Mouse (Mus musculus) heart, postnatal 4 days (tissue): ENCODE measurements around the gene Alad. TPM values are rescaled to one million over a fixed set of nuclear protein-coding genes. Genes with fewer than 3 reads are reported as not detected.
A peak's percentile ranks its signal among the peaks of the same experiment; 100 is the strongest.

Source experiments
- DNase-seq: peaks from one replicate; pipeline ENCODE4 v3.0.0; 2021
- total RNA-seq, 2 experiments: library from RNA; stranded (reverse); gene quantifications; 2 replicates each; pipeline ENCODE4 v1.2.3; 2021

Alad gene
- 10 to 100 TPM; 63.8 to 69.8 TPM for total RNA-seq

DNA sequence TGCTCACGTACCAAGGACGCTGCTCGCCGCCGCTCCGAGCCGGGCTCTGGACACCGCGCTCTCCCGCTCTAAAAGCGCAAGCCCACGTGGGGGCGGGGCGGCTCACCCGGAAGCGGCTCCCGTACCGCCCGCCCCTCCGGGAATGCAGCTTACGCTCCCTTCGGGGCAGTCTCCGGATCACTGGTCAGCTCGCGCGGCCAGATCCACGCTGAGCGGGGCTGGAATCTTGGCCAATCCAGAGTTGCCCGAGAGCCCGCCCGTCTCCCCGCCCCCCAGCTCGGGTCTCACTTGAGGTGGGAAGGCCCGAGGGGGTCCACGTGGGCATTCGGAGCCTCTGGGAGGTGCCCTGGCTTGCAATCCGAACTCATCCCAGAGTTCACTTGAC is at the start of gene Alad:
Gene Alad, minus strand, starts transcription at position 70 of the 385 bp plus-strand sequence.
- peak; percentile 92 for DNase-seq

DNA sequence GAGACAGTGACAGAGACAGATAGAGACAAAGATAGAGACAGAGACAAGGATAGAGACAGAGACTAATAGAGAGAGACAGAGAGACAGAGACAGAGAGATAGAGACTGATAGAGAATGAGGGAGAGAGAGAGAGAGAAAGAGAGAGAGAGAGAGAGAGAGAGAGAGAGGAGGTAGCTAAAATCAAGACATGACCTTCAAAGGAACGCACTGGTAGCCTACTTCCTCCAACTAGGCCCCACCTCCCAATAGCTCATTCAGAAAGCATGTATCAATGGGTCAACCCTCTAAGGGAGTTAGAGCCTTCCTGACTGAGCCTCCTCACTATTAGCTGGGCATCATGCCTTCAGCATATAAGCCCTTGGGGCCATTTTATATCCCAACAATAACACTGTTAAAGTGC is 48.6 kb upstream of the Alad start:
- DNase-seq, result no peak

DNA sequence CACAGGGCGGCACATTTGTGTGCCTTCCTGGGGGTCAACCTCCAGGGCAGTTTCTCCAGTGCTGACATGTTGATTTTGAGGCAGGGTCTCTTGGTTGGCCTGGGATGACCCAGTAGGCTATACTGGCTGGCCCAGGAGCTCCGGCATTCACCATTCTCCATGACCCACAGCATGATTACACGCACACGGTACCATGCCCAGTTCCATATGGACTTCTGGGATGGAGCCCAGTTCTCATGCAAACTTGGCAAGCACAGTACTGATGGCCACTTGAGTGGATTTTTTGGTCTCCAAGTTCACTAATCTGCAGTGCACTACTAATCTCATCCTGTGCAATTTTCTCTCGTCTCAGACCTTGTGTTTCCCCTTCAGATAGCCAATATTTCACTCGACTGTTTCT is 48.0 kb upstream of the Alad start:
- DNase-seq, result no peak

DNA sequence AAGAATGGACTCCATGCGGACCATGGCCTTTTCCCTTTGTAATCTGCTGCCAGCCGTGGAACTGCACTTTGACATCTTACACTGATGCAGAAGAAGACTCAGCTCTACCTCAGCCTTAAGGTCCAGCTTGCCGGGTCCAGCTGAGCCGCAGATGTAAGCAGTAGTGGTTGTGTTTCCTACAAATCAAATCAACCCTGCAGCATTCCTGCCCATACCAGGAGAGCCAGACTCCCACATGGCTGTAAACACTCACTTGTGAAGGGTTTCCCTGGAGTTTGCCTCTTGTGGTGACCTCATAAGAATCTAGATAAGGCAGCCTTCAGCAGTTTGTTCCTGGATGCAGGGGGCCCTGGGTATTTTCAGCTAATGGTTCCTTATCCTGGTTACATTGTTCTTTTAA is 46.8 kb upstream of the Alad start:
- no peak for DNase-seq

GRCm38 (mm10) chr4:62562006-62562405 is 42.3 kb upstream of the Alad start:
- DNase-seq, result no peak

- DNase-seq, result no peak
Observed at GRCm38 (mm10) chr4:62561630-62562001, 41.9 kb upstream of the Alad start.

DNA sequence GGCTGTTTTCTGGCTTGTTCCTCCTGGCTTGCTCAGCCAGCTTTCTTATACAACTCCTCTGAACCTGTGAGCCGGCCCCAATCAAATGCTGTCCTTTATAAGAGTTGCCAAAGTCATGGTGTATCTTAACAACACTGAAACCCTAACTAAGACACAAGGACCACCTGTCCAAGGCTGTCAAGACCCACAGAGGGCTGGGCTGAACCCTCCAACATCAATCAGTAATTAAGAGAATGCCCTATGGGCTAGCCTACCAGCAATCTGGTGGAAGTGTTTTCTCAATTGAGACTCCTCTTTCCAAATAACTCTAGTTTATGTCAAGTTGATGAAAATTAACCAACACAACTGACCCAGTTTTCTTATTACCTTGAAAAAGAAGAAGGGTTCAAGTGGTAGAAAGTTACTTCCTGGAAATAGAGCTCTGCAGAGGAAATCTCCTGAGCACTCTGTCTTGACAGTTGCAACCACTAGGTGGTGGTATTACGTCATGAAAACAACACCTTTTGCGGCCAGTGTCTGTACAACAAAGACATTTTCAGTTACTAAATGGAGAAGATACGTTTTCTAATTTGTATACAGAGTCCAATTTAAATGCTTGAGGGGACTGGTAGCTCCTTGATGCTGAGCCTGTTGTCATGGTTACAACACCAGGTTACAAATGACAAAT is 41.4 kb upstream of the Alad start:
- peak; percentile 85 for DNase-seq

- no peak for DNase-seq
Observed at GRCm38 (mm10) chr4:62559797-62560329, 40.1 kb upstream of the Alad start, which contains the start of gene Rgs3. TSS of gene Rgs3 (plus strand) at chr4:62559847.

DNA sequence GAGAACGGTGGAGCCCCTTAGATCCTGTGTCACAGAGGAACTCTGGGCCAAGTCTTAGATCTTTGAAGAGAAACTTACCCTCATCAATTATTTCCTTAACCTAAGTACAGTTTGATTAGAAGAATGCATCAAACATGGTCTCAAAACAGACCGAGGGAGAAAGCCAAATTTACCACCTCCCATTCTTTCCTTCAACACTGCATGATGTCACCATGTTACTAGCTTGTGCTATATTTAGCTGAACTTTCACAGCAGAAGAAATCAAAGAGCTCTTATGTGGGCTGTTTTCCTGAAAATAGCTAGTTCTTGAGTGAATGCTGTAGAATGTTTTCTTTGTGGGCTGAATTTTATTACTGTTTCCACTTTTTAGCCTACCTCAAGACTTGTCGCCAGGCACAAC is 37.7 kb upstream of the Alad start:
- no peak for DNase-seq

GRCm38 (mm10) chr4:62551966-62552365 is 32.2 kb upstream of the Alad start:
- DNase-seq, result no peak

GRCm38 (mm10) chr4:62544801-62545200 is 25.1 kb upstream of the Alad start:
- no peak for DNase-seq

GRCm38 (mm10) chr4:62543782-62544181 is 24.1 kb upstream of the Alad start:
- DNase-seq, result no peak

GRCm38 (mm10) chr4:62541802-62542201 is 22.1 kb upstream of the Alad start:
- DNase-seq, result no peak

- no peak for DNase-seq
Observed at GRCm38 (mm10) chr4:62533729-62534128, 14.0 kb upstream of the Alad start.

- no peak for DNase-seq
Observed at GRCm38 (mm10) chr4:62527655-62528054, 7.9 kb upstream of the Alad start.

- no peak for DNase-seq
Observed at GRCm38 (mm10) chr4:62526256-62526655, 6.5 kb upstream of the Alad start.

- no peak for DNase-seq
Observed at GRCm38 (mm10) chr4:62525489-62525811, 5.7 kb upstream of the Alad start.

GRCm38 (mm10) chr4:62524651-62525488 is 5.2 kb upstream of the Alad start, which contains the start of the genes Pole3 and 4933430I17Rik:
TSS of gene Pole3 (minus strand) at chr4:62525068.
TSS of gene 4933430I17Rik (plus strand) at chr4:62525369.
- peak; percentile 99 for DNase-seq

DNA sequence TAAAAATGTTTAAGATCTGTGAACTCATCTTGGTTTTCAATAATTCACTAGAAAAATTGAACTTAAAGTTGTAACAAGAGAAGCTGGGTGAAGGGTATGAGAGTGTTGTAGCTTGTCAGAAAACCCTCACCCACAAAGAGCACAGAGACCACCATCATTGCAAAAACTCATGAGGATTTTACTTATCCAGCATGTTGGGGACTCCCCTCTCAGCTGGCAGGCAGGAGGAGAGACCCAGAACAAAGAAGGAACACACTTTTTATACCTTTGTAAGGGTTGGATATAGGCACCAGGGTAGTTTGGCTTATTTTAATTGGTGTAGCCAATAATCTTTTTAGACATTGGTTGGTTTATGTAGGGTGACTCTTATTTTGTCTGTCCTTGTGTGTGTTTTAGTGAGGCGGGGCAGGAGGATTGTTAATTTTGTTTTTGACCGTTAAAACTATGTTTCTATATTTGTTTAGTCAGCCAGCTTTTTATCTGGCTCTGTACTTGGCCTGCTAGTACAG is 1.2 kb upstream of the Alad start:
- no peak for DNase-seq

DNA sequence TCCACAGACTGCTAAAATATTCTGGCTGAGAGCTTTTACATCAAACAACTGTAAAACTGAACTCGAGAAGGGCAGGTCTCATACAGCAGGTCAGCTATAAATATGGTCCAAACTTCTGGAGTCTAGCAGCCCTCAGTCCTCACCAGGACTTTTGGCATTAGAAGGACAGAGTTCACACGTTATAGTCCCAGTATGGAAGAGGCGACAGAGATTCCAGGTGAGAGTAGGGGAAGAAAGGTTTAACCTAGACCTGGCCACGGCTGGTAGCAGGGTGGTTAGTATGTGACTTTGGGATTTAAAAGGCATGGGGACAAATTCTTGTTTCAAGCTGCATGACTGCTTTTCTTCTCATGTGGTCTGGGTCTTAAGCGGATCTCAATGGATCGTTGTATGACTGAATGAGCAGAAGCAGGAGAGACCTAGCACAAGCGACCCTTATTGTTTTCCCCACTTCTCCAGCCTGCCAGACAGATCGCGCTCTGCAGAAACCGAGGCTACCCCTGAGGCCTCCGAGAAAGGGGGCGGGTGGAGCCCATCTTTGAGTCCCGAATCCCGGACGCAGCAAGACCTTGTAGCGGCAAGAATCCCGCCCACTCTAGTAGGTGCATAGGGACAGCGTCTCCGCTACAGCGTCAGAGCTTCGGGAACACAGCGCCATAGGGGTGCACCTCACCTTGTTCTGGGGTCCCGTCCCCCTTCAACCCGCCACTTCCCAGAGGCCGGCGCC is 433 bp downstream of the Alad start:
- DNase-seq, result no peak

- DNase-seq, result peak; percentile 56
Observed at GRCm38 (mm10) chr4:62518416-62519121, 1.1 kb downstream of the Alad start.
